Mouse (Mus musculus) G1E (cell line): Measurements from ENCODE around the gene Tet2.

ENCODE experiments used
- CTCF ChIP-seq: IDR thresholded peaks from 2 replicates; pipeline ENCODE4 v1.5.1; 2012; ENCODE audit warnings: low read depth, low read length, inconsistent platforms, mixed read lengths
- TAL1 ChIP-seq: conservative IDR thresholded peaks from 2 replicates; pipeline ENCODE4 v1.6.1; 2012; ENCODE audit warnings: low read depth, low read length, inconsistent platforms, mixed read lengths

DNA sequence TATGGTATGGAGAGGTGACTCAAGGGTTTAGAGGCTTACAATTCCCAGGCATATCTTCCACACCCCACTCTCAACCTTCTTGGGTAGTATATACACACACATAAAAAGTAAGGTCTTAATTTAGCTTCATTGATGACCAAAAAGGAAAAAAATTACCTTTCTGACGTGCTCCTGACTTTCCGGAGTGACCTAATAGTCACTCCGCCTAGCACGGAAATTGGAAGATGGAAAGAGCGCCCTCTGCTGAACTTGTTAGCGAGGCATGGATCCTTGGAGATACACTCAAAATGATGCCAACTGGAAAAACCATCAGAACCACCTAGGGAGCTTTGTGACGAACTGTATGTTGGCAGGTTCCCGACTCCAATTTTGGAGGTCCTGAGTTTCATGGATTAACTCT lies 7.0 kb upstream of the Tet2 start:
- no peak for TF ChIP-seq CTCF
- TF ChIP-seq TAL1: no peak
